Mouse (Mus musculus) embryonic facial prominence, embryonic 13.5 days (tissue): ENCODE measurements around the gene Pcyox1. TPM values are rescaled to one million over a fixed set of nuclear protein-coding genes. Genes with fewer than 3 reads are reported as not detected.

Experiments
- polyA plus RNA-seq: library from polyadenylated mRNA; unstranded; fragments of >200 nt; fragmentation: Nextera tagmentation; extraction: Ambion mirVana; gene quantifications from 2 replicates; pipeline ENCODE4 v1.2.1, GENCODE M21; 2015

Gene Pcyox1
- polyA plus RNA-seq, 1 experiment from 2014 or later: 80.4 TPM

Other genes starting within 250 kb of the Pcyox1 start
- 3.6 and 5.8 TPM in 2 replicates for gene Tgfa, start 201.9 kb downstream of the Pcyox1 start, polyA plus RNA-seq
- gene Fam136a, start 31.5 kb downstream of the Pcyox1 start, polyA plus RNA-seq: 125 TPM in 2 replicates
- 768 and 781 TPM in 2 replicates for gene Snrpg, start 25.9 kb downstream of the Pcyox1 start, polyA plus RNA-seq
- gene Tia1, start 7.1 kb upstream of the Pcyox1 start, polyA plus RNA-seq: 279 and 301 TPM in 2 replicates
- not detected in 2 replicates for gene Gm44790, start 29.5 kb upstream of the Pcyox1 start, polyA plus RNA-seq
- 27.9 and 31.4 TPM in 2 replicates for gene C87436, start 41.2 kb upstream of the Pcyox1 start, polyA plus RNA-seq
- 270 and 423 TPM in 2 replicates for gene Pcbp1, start 129.2 kb upstream of the Pcyox1 start, polyA plus RNA-seq
- 12.1 and 13.4 TPM in 2 replicates for gene Asprv1, start 231.0 kb upstream of the Pcyox1 start, polyA plus RNA-seq